Mouse (Mus musculus) lung, postnatal 0 days (tissue): Measurements from ENCODE around the gene Rpl3l.

Experiments
- CTCF ChIP-seq: IDR thresholded peaks from 2 replicates; pipeline ENCODE4 v1.5.1; 2016; ENCODE audit warnings: antibody characterized with exemption, mild to moderate bottlenecking
- EP300 ChIP-seq: IDR thresholded peaks from 2 replicates; pipeline ENCODE4 v1.6.1; 2016; ENCODE audit warnings: antibody characterized with exemption, mild to moderate bottlenecking, control low read depth

DNA sequence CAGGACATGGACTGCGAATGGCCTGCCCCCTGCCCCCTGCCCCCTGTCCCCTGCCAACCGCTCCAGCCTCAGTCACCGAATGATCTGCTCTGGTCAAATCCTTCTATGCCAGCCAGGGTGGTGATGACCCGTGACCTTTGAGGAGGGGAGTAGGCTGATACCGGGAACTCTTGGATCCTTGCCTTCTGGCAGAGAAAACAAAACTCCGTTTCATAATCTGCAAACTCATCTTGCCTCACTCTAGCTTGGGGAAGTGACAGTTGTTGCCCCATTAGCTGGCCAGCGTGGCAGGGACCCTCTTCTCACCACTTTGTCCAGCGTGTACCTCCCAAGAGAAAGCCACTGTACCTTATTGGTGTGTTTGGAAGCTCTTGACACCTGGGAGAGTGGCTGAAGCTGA lies 14.7 kb downstream of the Rpl3l start:
- TF ChIP-seq CTCF (no peak), EP300 (no peak)
